Mouse (Mus musculus) hindbrain, embryonic 14.5 days (tissue): ENCODE data around the gene Shd. TPM values are rescaled to one million over a fixed set of nuclear protein-coding genes. Genes with fewer than 3 reads are reported as not detected.

ENCODE experiments used
- ATAC-seq: fragments of 200-750 bp; cut with Nextera tagmentation; 2 replicates; pipeline ENCODE4 v1.8.0; 2017; ENCODE audit warnings: moderate number of reproducible peaks, mild to moderate bottlenecking, moderate TSS enrichment, moderate library complexity; ENCODE audit not compliant: low FRiP score
- DNase-seq: peaks from one replicate; pipeline ENCODE4 v3.0.0-alpha.2; 2015; ENCODE audit warnings: low spot score
- H3K27ac ChIP-seq: fragments of 300-500 bp; sonication (generic); 2 replicates; pipeline ENCODE4 v1.5.1; 2014; ENCODE audit warnings: mild to moderate bottlenecking, moderate library complexity
- H3K27me3 ChIP-seq: fragments of 300-500 bp; sonication (generic); 2 replicates; pipeline ENCODE4 v1.6.1; 2014; ENCODE audit warnings: mild to moderate bottlenecking, low read length, mixed read lengths; ENCODE audit not compliant: control insufficient read depth, insufficient read depth
- H3K36me3 ChIP-seq: fragments of 300-500 bp; sonication (generic); replicated peaks from 2 replicates; pipeline ENCODE4 v1.6.1; 2014; ENCODE audit not compliant: control insufficient read depth, insufficient read depth
- H3K4me1 ChIP-seq: fragments of 300-500 bp; sonication (generic); replicated peaks from 2 replicates; pipeline ENCODE4 v1.6.1; 2014; ENCODE audit warnings: antibody characterized with exemption, low read length, mixed read lengths; ENCODE audit not compliant: control insufficient read depth, insufficient read depth
- H3K4me2 ChIP-seq: fragments of 300-500 bp; sonication (generic); replicated peaks from 2 replicates; pipeline ENCODE4 v1.6.1; 2014; ENCODE audit warnings: mild to moderate bottlenecking, moderate library complexity
- H3K4me3 ChIP-seq: fragments of 300-500 bp; sonication (generic); replicated peaks from 2 replicates; pipeline ENCODE4 v1.5.1; 2014; ENCODE audit warnings: mild to moderate bottlenecking, low read length
- H3K9ac ChIP-seq: fragments of 300-500 bp; sonication (generic); 2 replicates; pipeline ENCODE4 v1.6.1; 2014
- H3K9me3 ChIP-seq: fragments of 300-500 bp; sonication (generic); 2 replicates; pipeline ENCODE4 v1.6.1; 2016; ENCODE audit warnings: low read length; ENCODE audit not compliant: control insufficient read depth
- WGBS: fragments of 180-500 bp; shearing (Covaris S2); extraction: QIAGEN DNeasy Blood & Tissue Kit; methylation state at CpG from one replicate; pipeline ENCODE4 v1.1.7; 2014; 5-methylcytosine and 5-hydroxymethylcytosine counted together
- polyA plus RNA-seq: library from polyadenylated mRNA; unstranded; fragments of >200 nt; fragmentation: Nextera tagmentation; extraction: Ambion mirVana; gene quantifications from 2 replicates; pipeline ENCODE4 v1.2.1, GENCODE M21; 2014

The Shd gene
- polyA plus RNA-seq, 1 experiment from 2014 or later, result 167 TPM

DNA sequence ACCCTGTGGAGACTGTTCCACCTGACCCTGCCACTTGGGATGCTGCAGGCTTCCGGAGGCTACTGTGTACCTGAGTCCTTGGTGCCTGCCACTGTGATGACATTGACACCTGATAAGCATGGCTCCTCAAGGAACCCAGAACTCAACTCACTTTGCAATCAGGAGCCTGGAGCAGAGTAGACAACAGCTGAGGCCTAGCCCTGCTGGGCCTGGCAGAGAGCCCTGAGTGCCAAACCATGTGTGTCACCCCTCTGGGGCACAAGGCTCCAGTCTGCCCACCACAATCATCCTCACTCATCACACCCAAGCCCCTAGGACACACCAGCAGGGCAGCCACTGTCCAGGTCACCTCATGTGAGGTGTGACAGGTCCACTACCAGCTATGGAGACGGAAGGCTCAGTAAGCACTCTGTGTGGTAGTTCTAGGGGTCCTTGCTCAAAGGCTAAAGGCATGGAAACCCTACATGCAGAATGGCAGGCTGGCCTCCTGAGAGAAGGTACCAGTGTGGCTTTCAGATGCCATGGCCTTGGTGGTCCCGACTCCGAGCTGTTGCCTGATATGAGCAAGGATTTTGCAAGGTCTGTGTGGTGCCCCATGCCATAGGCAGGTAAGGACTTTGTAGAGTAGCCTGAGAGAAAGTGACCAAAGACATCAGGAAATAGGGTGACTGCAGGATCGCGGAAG, 50.3 kb downstream of the Shd start:
- Histone ChIP-seq H3K4me2 (no peak overlapping the region), H3K27ac (0 out of 2 replicates have a peak overlapping the region, but pooled peaks have one; percentile 11), H3K4me3 (no peak overlapping the region), H3K36me3 (peaks cover 47% of the 10 kb centered on the region), H3K9ac (no peak overlapping the region), H3K27me3 (no peaks in the 10 kb centered on the region), H3K9me3 (no peaks in the 10 kb centered on the region), H3K4me1 (peaks cover 14% of the 10 kb centered on the region; the same call in 1 of the 2 replicates)
- ATAC-seq (0 out of 2 replicates have a peak, but pooled peaks have one; percentile 2), DNase-seq (no peak)
- 86% methylated on average over 6 of the region's 6 CpGs for WGBS

DNA sequence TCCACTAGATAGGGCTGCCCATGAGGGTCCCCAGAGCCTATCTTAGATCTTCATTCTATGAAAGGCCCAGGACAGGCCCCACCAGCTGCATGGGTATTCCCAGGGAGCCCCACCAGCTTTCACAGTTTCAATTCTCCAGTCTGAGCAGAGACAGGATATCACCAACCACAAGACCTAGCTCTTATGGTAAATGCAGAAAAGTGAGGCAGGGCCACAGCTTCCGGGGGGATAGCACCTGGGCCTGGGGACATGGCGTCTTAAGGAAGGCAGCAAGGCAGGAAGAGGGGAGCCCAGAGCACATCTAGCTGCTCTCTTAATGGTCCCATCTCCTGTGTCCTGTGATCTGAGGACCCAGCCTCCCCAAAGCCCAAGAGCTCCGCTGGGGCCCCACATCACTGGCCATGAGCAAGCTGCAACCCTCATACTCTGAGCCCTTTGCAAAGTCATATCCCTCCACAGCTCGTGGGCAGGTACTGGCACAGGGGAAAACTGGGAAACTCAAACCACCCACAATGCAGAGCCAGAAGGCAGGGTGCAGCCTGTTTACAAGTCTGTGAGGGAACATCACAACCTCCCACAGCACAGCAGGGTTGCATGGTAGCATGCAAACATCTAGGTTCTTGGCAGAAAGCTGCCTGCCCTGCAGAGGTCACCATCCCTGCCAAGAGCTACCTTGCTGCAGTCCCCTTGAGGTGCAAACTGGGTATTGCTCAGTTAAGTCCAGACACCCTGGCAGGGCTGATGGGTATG, 51.1 kb downstream of the Shd start:
- no peaks in the 10 kb centered on the region for H3K27me3 ChIP-seq
- 88% methylated on average over 4 of the region's 4 CpGs for WGBS
- no peak overlapping the region for H3K4me2 ChIP-seq
- ATAC-seq (no peak), DNase-seq (no peak)
- peaks cover 39% of the 10 kb centered on the region for H3K36me3 ChIP-seq
- 0 out of 2 replicates have a peak overlapping the region, but pooled peaks have one; percentile 12 for H3K9ac ChIP-seq
- H3K9me3 ChIP-seq, result no peaks in the 10 kb centered on the region
- H3K4me1 ChIP-seq, result peaks cover 14% of the 10 kb centered on the region; the same call in 1 of the 2 replicates
- no peak overlapping the region for H3K4me3 ChIP-seq
- H3K27ac ChIP-seq, result peak overlapping the region; percentile 34; the same call in 1 of the 2 replicates

DNA sequence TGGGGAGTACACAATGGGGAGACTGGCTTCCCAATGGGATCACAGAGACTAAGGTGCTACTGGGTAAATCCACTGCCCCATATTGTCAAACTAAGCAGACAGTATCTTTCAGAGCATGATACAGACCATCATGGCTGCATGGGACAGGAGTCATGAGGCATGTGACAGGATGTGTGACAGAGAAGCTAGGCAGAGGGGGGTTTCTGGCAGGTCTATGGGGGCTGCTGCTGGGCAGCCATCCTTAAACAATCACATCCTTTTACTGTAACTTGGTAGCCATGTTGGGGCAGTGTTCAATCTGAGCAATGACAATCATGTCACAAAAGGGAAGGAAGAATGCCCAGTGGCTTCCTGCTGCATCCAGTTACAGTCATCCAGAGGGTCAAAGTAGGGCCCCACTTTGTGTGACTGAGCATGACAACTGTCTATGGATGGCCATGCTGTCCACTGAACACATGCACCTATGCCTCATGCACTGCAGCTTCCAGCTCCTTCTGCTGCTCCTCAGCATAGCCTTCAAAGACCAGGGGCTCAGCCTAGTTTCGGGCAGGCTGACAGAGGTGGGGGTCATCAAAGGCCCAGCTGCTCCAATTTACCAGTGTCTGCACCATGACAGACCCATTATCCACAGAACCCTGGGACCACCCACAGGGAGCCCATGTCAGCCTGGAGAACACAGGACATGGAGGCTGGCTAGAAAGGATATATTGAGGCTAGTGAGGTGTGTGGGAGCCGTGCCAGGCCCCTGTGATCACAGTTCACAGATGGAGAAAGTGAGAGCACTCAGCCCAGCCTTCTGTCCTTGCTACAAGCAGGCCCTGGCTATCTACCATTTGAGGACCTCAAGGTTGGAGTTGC, 52.1 kb downstream of the Shd start:
- ATAC-seq (no peak), DNase-seq (no peak)
- Histone ChIP-seq H3K27me3 (no peaks in the 10 kb centered on the region), H3K4me3 (no peak overlapping the region), H3K4me2 (no peak overlapping the region), H3K9me3 (no peaks in the 10 kb centered on the region), H3K27ac (peak overlapping the region; percentile 28; the same call in 1 of the 2 replicates), H3K9ac (no peak overlapping the region), H3K4me1 (peaks cover 14% of the 10 kb centered on the region; the same call in 1 of the 2 replicates), H3K36me3 (peaks cover 33% of the 10 kb centered on the region)
- WGBS, result 40% methylated on average over 2 of the region's 2 CpGs

- H3K4me2 ChIP-seq, result no peak overlapping the region
- H3K4me3 ChIP-seq, result no peak overlapping the region
- ATAC-seq, result no peak
- H3K27me3 ChIP-seq, result no peaks in the 10 kb centered on the region
- 0 out of 2 replicates have a peak overlapping the region, but pooled peaks have one; percentile 28 for H3K27ac ChIP-seq
- peaks cover 33% of the 10 kb centered on the region for H3K36me3 ChIP-seq
- H3K9ac ChIP-seq, result no peak overlapping the region
- WGBS, result 81% methylated on average over 4 of the region's 4 CpGs
- H3K9me3 ChIP-seq, result no peaks in the 10 kb centered on the region
- DNase-seq, result no peak
- H3K4me1 ChIP-seq, result peaks cover 14% of the 10 kb centered on the region; the same call in 1 of the 2 replicates
These were observed 52.7 kb downstream of the Shd start for GRCm38 (mm10) chr17:56022989-56023290.

DNA sequence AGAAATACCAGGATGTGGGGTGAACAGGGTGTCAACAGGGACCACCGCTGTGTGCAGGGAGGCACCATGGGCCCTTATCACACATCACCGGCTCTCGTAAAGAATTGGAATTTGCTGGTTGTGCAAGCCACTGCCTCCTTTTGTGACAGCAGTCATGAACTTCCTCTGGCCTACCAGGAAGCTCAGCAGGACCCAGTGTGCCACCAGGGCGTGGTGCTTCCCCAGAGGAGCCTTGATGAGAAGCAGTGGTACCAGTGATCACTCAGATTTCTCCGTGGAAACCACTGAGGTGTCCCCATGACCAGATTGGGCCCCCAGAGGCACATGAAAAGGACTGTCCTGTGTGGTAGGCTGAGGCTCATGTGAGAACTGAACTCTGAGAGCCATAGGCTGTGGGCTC, 53.1 kb downstream of the Shd start:
- WGBS, result 78% methylated on average over 5 of the region's 5 CpGs
- Histone ChIP-seq H3K27me3 (no peaks in the 10 kb centered on the region), H3K36me3 (peaks cover 30% of the 10 kb centered on the region), H3K4me1 (peaks cover 14% of the 10 kb centered on the region; the same call in 1 of the 2 replicates), H3K9ac (no peak overlapping the region), H3K9me3 (no peaks in the 10 kb centered on the region), H3K27ac (0 out of 2 replicates have a peak overlapping the region, but pooled peaks have one; percentile 28), H3K4me2 (no peak overlapping the region), H3K4me3 (no peak overlapping the region)
- DNase-seq (no peak), ATAC-seq (no peak)

- Histone ChIP-seq H3K9me3 (no peaks in the 10 kb centered on the region), H3K4me1 (peaks cover 14% of the 10 kb centered on the region; the same call in 1 of the 2 replicates), H3K9ac (no peak overlapping the region), H3K27me3 (no peaks in the 10 kb centered on the region), H3K4me3 (no peak overlapping the region), H3K4me2 (no peak overlapping the region), H3K27ac (no peak overlapping the region), H3K36me3 (peaks cover 28% of the 10 kb centered on the region)
- WGBS, result 69% methylated on average over 2 of the region's 2 CpGs
- DNase-seq (no peak), ATAC-seq (no peak)
These were observed 54.2 kb downstream of the Shd start for GRCm38 (mm10) chr17:56024476-56024875.

DNA sequence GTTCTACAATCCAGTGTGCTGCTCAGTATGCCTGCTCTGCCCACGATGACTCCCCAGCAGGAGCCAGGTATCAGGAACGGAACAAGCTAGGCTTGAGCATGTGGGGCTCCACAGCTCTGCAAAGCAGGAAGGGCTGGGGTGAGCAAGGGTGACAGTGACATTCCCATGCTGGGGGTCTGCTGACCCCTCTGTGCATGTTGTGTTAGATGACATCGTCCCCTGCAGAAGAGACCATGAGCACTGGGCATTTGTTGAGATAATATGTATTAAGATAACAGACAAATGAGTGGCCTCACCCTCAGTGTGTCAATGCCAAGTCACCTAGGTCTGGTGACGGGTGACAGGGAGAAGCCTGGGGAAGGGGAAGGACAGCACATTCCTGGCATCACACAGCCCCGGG, 54.7 kb downstream of the Shd start:
- Histone ChIP-seq H3K4me1 (peaks cover 14% of the 10 kb centered on the region; the same call in 1 of the 2 replicates), H3K27ac (no peak overlapping the region), H3K4me3 (no peak overlapping the region), H3K36me3 (peaks cover 23% of the 10 kb centered on the region), H3K4me2 (no peak overlapping the region), H3K27me3 (no peaks in the 10 kb centered on the region), H3K9me3 (no peaks in the 10 kb centered on the region), H3K9ac (no peak overlapping the region)
- no peak for DNase-seq
- WGBS, result 87% methylated on average over 5 of the region's 5 CpGs
- no peak for ATAC-seq
